Mouse (Mus musculus): ENCODE results near the gene Duoxa1. TPM values are rescaled to one million over a fixed set of nuclear protein-coding genes. Genes with fewer than 3 reads are reported as not detected.
"Not testable (repeated sequence)": the region's sequence is repeated elsewhere in the genome, so short reads cannot be mapped to it uniquely, and the experiment has no call there.

Duoxa1 gene
- total RNA-seq, 2 experiments from 2014 or later, result 0.28 to 0.95 TPM

GRCm38 (mm10) chr2:122349136-122349785 is 35.7 kb upstream of the Duoxa1 start:
- H3K27ac ChIP-seq, result peak overlapping the region; percentile 96
- peak; percentile 62 for DNase-seq
- intact Hi-C loops (cut with DNase I), result loop anchor here (10.0 kb wide), 1 partner anchor 276 kb away; no protein-coding TSS in a partner anchor
- TF ChIP-seq CTCF (IDR thresholded peaks at IDR 0.05), result no peak
- H3K4me3 ChIP-seq, result peak overlapping the region; percentile 85

- peak; percentile 86 for TF ChIP-seq CTCF (IDR thresholded peaks at IDR 0.05)
- DNase-seq, result peak; percentile 96
- H3K27ac ChIP-seq, result peak overlapping the region; percentile 96
- intact Hi-C loops (cut with DNase I), result loop anchor here (1.0 to 10.0 kb wide), 4 partner anchors 30 to 276 kb away; no protein-coding TSS in a partner anchor
- peak overlapping the region; percentile 85 for H3K4me3 ChIP-seq
Measured at GRCm38 (mm10) chr2:122348531-122349131, 35.1 kb upstream of the Duoxa1 start.

GRCm38 (mm10) chr2:122347257-122347656 is 33.7 kb upstream of the Duoxa1 start:
- intact Hi-C loops (cut with DNase I), result loop anchor here (10.0 kb wide), 1 partner anchor 278 kb away; no protein-coding TSS in a partner anchor

GRCm38 (mm10) chr2:122346164-122346563 is 32.6 kb upstream of the Duoxa1 start:
- not testable (repeated sequence) for H3K4me3 ChIP-seq, H3K27ac ChIP-seq, DNase-seq
- intact Hi-C loops (cut with DNase I), result loop anchor here (10.0 kb wide), 1 partner anchor 279 kb away; no protein-coding TSS in a partner anchor

More at GRCm38 (mm10) chr2:122347257-122347656, 33.7 kb upstream of the Duoxa1 start:
- DNase-seq, result no peak
- no peak overlapping the region for H3K27ac ChIP-seq
- no peak for TF ChIP-seq CTCF (IDR thresholded peaks at IDR 0.05)
- no peak overlapping the region for H3K4me3 ChIP-seq

- no peak overlapping the region for H3K27ac ChIP-seq
- TF ChIP-seq CTCF (IDR thresholded peaks at IDR 0.05), result no peak
- DNase-seq, result no peak
- H3K4me3 ChIP-seq, result no peak overlapping the region
- intact Hi-C loops (cut with DNase I), result loop anchor here (10.0 kb wide), 1 partner anchor 280 kb away; no protein-coding TSS in a partner anchor
Measured at GRCm38 (mm10) chr2:122345106-122345893, 31.8 kb upstream of the Duoxa1 start.

- intact Hi-C loops (cut with DNase I), result no loop called here
- Histone ChIP-seq H3K27ac (no peak overlapping the region), H3K4me3 (no peak overlapping the region)
- DNase-seq, result no peak
- no peak for TF ChIP-seq CTCF (IDR thresholded peaks at IDR 0.05)
Measured at GRCm38 (mm10) chr2:122337291-122337690, 23.8 kb upstream of the Duoxa1 start.

GRCm38 (mm10) chr2:122334170-122334569 is 20.6 kb upstream of the Duoxa1 start:
- TF ChIP-seq CTCF (IDR thresholded peaks at IDR 0.05), result no peak
- H3K27ac ChIP-seq, result no peak overlapping the region
- intact Hi-C loops (cut with DNase I), result no loop called here
- no peak overlapping the region for H3K4me3 ChIP-seq
- peak; percentile 48 for DNase-seq

- no peak for TF ChIP-seq CTCF (IDR thresholded peaks at IDR 0.05)
- Histone ChIP-seq H3K27ac (no peak overlapping the region), H3K4me3 (no peak overlapping the region)
- intact Hi-C loops (cut with DNase I), result no loop called here
- no peak for DNase-seq
Measured at GRCm38 (mm10) chr2:122332222-122332621, 18.7 kb upstream of the Duoxa1 start.

GRCm38 (mm10) chr2:122330317-122330716 is 16.8 kb upstream of the Duoxa1 start:
- H3K27ac ChIP-seq; intact Hi-C loops (cut with DNase I); H3K4me3 ChIP-seq; DNase-seq: not testable (repeated sequence)

- no peak overlapping the region for H3K4me3 ChIP-seq
- DNase-seq, result no peak
- H3K27ac ChIP-seq, result no peak overlapping the region
- no peak for TF ChIP-seq CTCF (IDR thresholded peaks at IDR 0.05)
- intact Hi-C loops (cut with DNase I), result no loop called here
Measured at GRCm38 (mm10) chr2:122327986-122328385, 14.5 kb upstream of the Duoxa1 start.

- intact Hi-C loops (cut with DNase I), result no loop called here
- H3K27ac ChIP-seq, result no peak overlapping the region
Measured at GRCm38 (mm10) chr2:122325361-122325760, 11.8 kb upstream of the Duoxa1 start.

GRCm38 (mm10) chr2:122324586-122324985 is 11.1 kb upstream of the Duoxa1 start:
- intact Hi-C loops (cut with DNase I), result no loop called here
- DNase-seq, result no peak
- no peak overlapping the region for H3K27ac ChIP-seq
- no peak overlapping the region for H3K4me3 ChIP-seq
- no peak for TF ChIP-seq CTCF (IDR thresholded peaks at IDR 0.05)

More at GRCm38 (mm10) chr2:122325361-122325760, 11.8 kb upstream of the Duoxa1 start:
- no peak for TF ChIP-seq CTCF (IDR thresholded peaks at IDR 0.05)
- no peak for DNase-seq
- H3K4me3 ChIP-seq, result no peak overlapping the region

- intact Hi-C loops (cut with DNase I), result no loop called here
- Histone ChIP-seq H3K4me3 (no peak overlapping the region), H3K27ac (no peak overlapping the region)
- no peak for TF ChIP-seq CTCF (IDR thresholded peaks at IDR 0.05)
- DNase-seq, result no peak
Measured at GRCm38 (mm10) chr2:122323960-122324359, 10.4 kb upstream of the Duoxa1 start.

All from gastrocnemius, adult 2 months (tissue).